Mouse (Mus musculus) MEL (cell line): ENCODE data around the gene Klf4. TPM values are rescaled to one million over a fixed set of nuclear protein-coding genes. Genes with fewer than 3 reads are reported as not detected.

ENCODE experiments used
- DNase-seq: peaks from one replicate; pipeline ENCODE4 v3.0.0; 2011; ENCODE audit warnings: low read depth, low spot score
- H3K27ac ChIP-seq: 2 replicates; pipeline ENCODE4 v1.5.1; 2012; ENCODE audit warnings: low read depth, mild to moderate bottlenecking, control low read depth, low read length, moderate library complexity; ENCODE audit not compliant: control insufficient read depth
- H3K27me3 ChIP-seq, 2 experiments: fragments of 150-350 bp in 1 of 2; sonication (generic) in 1 of 2; 2 replicates each; pipeline ENCODE4 v1.6.1; 2012; ENCODE audit warnings: low read length in 2 of 2, mild to moderate bottlenecking in 2 of 2, improper control_type of control experiment in 1 of 2, moderate library complexity in 1 of 2; ENCODE audit not compliant: insufficient read depth in 2 of 2, control insufficient read depth in 1 of 2
- H3K36me3 ChIP-seq, 2 experiments: 2 replicates each; pipeline ENCODE4 v1.6.1; 2012 to 2014; ENCODE audit warnings: low read length in 2 of 2, improper control_type of control experiment in 1 of 2, inconsistent platforms in 1 of 2, mild to moderate bottlenecking in 1 of 2; ENCODE audit not compliant: insufficient read depth in 2 of 2, control insufficient read depth in 1 of 2
- H3K4me1 ChIP-seq, 2 experiments: fragments of 150-350 bp in 1 of 2; sonication (generic) in 1 of 2; 2 replicates each; pipeline ENCODE4 v1.6.1; 2012; ENCODE audit warnings: low read length in 2 of 2, improper control_type of control experiment in 1 of 2, mild to moderate bottlenecking in 1 of 2; ENCODE audit not compliant: insufficient read depth in 2 of 2, control insufficient read depth in 1 of 2
- H3K4me3 ChIP-seq, 2 experiments: fragments of 150-350 bp in 1 of 2; sonication (generic) in 1 of 2; 2 replicates each; pipeline ENCODE4 v1.5.1; 2012; ENCODE audit warnings: low read depth in 2 of 2, low read length in 2 of 2, mild to moderate bottlenecking in 2 of 2, moderate library complexity in 2 of 2, control low read depth in 1 of 2, improper control_type of control experiment in 1 of 2; ENCODE audit not compliant: control insufficient read depth in 1 of 2, insufficient read depth in 1 of 2
- H3K79me2 ChIP-seq: 2 replicates; pipeline ENCODE4 v1.6.1; 2012; ENCODE audit warnings: mild to moderate bottlenecking, low read length, moderate library complexity; ENCODE audit not compliant: control insufficient read depth, poor library complexity, insufficient read depth
- H3K9ac ChIP-seq: 2 replicates; pipeline ENCODE4 v1.6.1; 2012; ENCODE audit warnings: low read depth, mild to moderate bottlenecking, control low read depth, low read length, moderate library complexity; ENCODE audit not compliant: control insufficient read depth, poor library complexity, severe bottlenecking
- H3K9me3 ChIP-seq: fragments of 150-350 bp; sonication (generic); replicated peaks from 2 replicates; pipeline ENCODE4 v1.6.1; 2012; ENCODE audit warnings: mild to moderate bottlenecking, low read length, improper control_type of control experiment, moderate library complexity; ENCODE audit not compliant: insufficient read depth
- BHLHE40 ChIP-seq: IDR thresholded peaks from 2 replicates; pipeline ENCODE4 v1.6.1; 2012; ENCODE audit warnings: low read depth, mild to moderate bottlenecking, inconsistent platforms, low read length, improper control_type of control experiment, borderline replicate concordance
- CHD1 ChIP-seq: IDR thresholded peaks from 2 replicates; pipeline ENCODE4 v1.6.1; 2012; ENCODE audit warnings: low read depth, mild to moderate bottlenecking, inconsistent platforms, low read length, improper control_type of control experiment
- E2F4 ChIP-seq: IDR thresholded peaks from 2 replicates; pipeline ENCODE4 v1.6.1; 2011; ENCODE audit warnings: low read depth, low read length, improper control_type of control experiment, borderline replicate concordance
- ELF1 ChIP-seq: IDR thresholded peaks from 2 replicates; pipeline ENCODE4 v1.6.1; 2014; ENCODE audit warnings: low read depth, mild to moderate bottlenecking, inconsistent platforms, low read length, improper control_type of control experiment, moderate library complexity
- ETS1 ChIP-seq: IDR thresholded peaks from 2 replicates; pipeline ENCODE4 v1.6.1; 2012; ENCODE audit warnings: low read depth, mild to moderate bottlenecking, inconsistent platforms, low read length, improper control_type of control experiment, moderate library complexity
- HCFC1 ChIP-seq: IDR thresholded peaks from 2 replicates; pipeline ENCODE4 v1.6.1; 2012; ENCODE audit warnings: low read depth, mild to moderate bottlenecking, inconsistent platforms, low read length, improper control_type of control experiment, moderate library complexity
- JUND ChIP-seq: IDR thresholded peaks from 2 replicates; pipeline ENCODE4 v1.6.1; 2011; ENCODE audit warnings: low read depth, mild to moderate bottlenecking, improper control_type of control experiment, low read length
- MAX ChIP-seq: IDR thresholded peaks from 2 replicates; pipeline ENCODE4 v1.6.1; 2011; ENCODE audit warnings: low read length, improper control_type of control experiment
- MXI1 ChIP-seq: IDR thresholded peaks from 2 replicates; pipeline ENCODE4 v1.6.1; 2011; ENCODE audit warnings: mild to moderate bottlenecking, low read depth, low read length, improper control_type of control experiment
- NELFE ChIP-seq: IDR thresholded peaks from 2 replicates; pipeline ENCODE4 v1.6.1; 2011; ENCODE audit warnings: low read depth, low read length, improper control_type of control experiment
- NRF1 ChIP-seq: IDR thresholded peaks from 2 replicates; pipeline ENCODE4 v1.6.1; 2014; ENCODE audit warnings: low read depth, mild to moderate bottlenecking, inconsistent platforms, low read length, improper control_type of control experiment, moderate library complexity; ENCODE audit not compliant: poor library complexity, insufficient read depth, severe bottlenecking
- POLR2A ChIP-seq, 2 experiments: IDR thresholded peaks; 2 replicates each; pipeline ENCODE4 v1.6.1; 2011 to 2012; ENCODE audit warnings: low read length in 2 of 2, mild to moderate bottlenecking in 2 of 2, control low read depth in 1 of 2, improper control_type of control experiment in 1 of 2, low read depth in 1 of 2, moderate library complexity in 1 of 2; ENCODE audit not compliant: control insufficient read depth in 1 of 2, insufficient read depth in 1 of 2, poor library complexity in 1 of 2
- POLR2AphosphoS2 ChIP-seq: IDR thresholded peaks from 2 replicates; pipeline ENCODE4 v1.6.1; 2011; ENCODE audit warnings: low read length, improper control_type of control experiment
- RCOR1 ChIP-seq: IDR thresholded peaks from 2 replicates; pipeline ENCODE4 v1.6.1; 2012; ENCODE audit warnings: low read depth, mild to moderate bottlenecking, inconsistent platforms, low read length, improper control_type of control experiment
- SIN3A ChIP-seq: IDR thresholded peaks from 2 replicates; pipeline ENCODE4 v1.6.1; 2012; ENCODE audit warnings: low read length, improper control_type of control experiment, inconsistent platforms
- TAL1 ChIP-seq: IDR thresholded peaks from 2 replicates; pipeline ENCODE4 v1.6.1; 2012; ENCODE audit warnings: mild to moderate bottlenecking, inconsistent platforms, low read length, moderate library complexity, mixed read lengths
- TCF12 ChIP-seq: IDR thresholded peaks from 2 replicates; pipeline ENCODE4 v1.6.1; 2014; ENCODE audit warnings: low read depth, mild to moderate bottlenecking, inconsistent platforms, low read length, improper control_type of control experiment, moderate library complexity
- UBTF ChIP-seq: IDR thresholded peaks from 2 replicates; pipeline ENCODE4 v1.6.1; 2012; ENCODE audit warnings: low read depth, mild to moderate bottlenecking, inconsistent platforms, low read length, improper control_type of control experiment, moderate library complexity, borderline replicate concordance; ENCODE audit not compliant: insufficient read depth
- USF2 ChIP-seq, 2 experiments: IDR thresholded peaks; 2 replicates each; pipeline ENCODE4 v1.6.1; 2011 to 2012; ENCODE audit warnings: improper control_type of control experiment in 2 of 2, low read length in 2 of 2, borderline replicate concordance in 1 of 2, inconsistent platforms in 1 of 2, low read depth in 1 of 2, mild to moderate bottlenecking in 1 of 2; ENCODE audit not compliant: insufficient read depth in 1 of 2
- ZC3H11A ChIP-seq: IDR thresholded peaks from 2 replicates; pipeline ENCODE4 v1.6.1; 2012; ENCODE audit warnings: low read depth, mild to moderate bottlenecking, inconsistent platforms, low read length, improper control_type of control experiment
- ZKSCAN1 ChIP-seq: IDR thresholded peaks from 2 replicates; pipeline ENCODE4 v1.6.1; 2012; ENCODE audit warnings: low read depth, mild to moderate bottlenecking, inconsistent platforms, low read length, improper control_type of control experiment, moderate library complexity
- ZMIZ1 ChIP-seq: IDR thresholded peaks from 2 replicates; pipeline ENCODE4 v1.6.1; 2012; ENCODE audit warnings: low read depth, mild to moderate bottlenecking, inconsistent platforms, low read length, improper control_type of control experiment, moderate library complexity
- ZNF384 ChIP-seq: IDR thresholded peaks from 2 replicates; pipeline ENCODE4 v1.6.1; 2012; ENCODE audit warnings: low read depth, mild to moderate bottlenecking, inconsistent platforms, low read length, improper control_type of control experiment
- polyA plus RNA-seq, 2 experiments: library from polyadenylated mRNA; stranded (reverse) in 1 of 2; unstranded in 1 of 2; fragments of >175 nt in 1 of 2; fragments of >200 nt in 1 of 2; gene quantifications; 2 replicates each; pipeline versions ENCODE4 v1.2.1 to v1.2.4; 2012; ENCODE audit warnings: low replicate concordance in 2 of 2, low read depth in 1 of 2; ENCODE audit not compliant: insufficient read length in 2 of 2, insufficient read depth in 1 of 2, missing spikeins in 1 of 2
- total RNA-seq: library from RNA; depleted of rRNA; stranded (reverse); fragments of 300-350 nt; gene quantifications from 2 replicates; pipeline ENCODE4 v1.2.3, GENCODE M21; 2012

The Klf4 gene
- total and polyA plus RNA-seq, 3 experiments, result not detected

GRCm38 (mm10) chr4:55526247-55527115 is 5.8 kb downstream of the Klf4 start:
- no peak overlapping the region for H3K9ac ChIP-seq
- no peaks in the 10 kb centered on the region; a peak in 1 of 4 replicates for H3K27me3 ChIP-seq
- no peaks in the 10 kb centered on the region for H3K36me3 ChIP-seq
- H3K27ac ChIP-seq, result no peak overlapping the region
- DNase-seq, result no peak
- no peak for TF ChIP-seq ZMIZ1
- no peak for TF ChIP-seq USF2 (IDR thresholded peaks at IDR 0.05; ENCODE audit: borderline replicate concordance in 1 of 2, insufficient read depth in 1 of 2, low read depth in 1 of 2, low read length in 2 of 2)
- TF ChIP-seq E2F4, result no peak
- no peak for TF ChIP-seq ETS1
- no peak for TF ChIP-seq ZKSCAN1
- TF ChIP-seq MAX, result no peak
- TF ChIP-seq ELF1, result no peak
- H3K9me3 ChIP-seq, result no peaks in the 10 kb centered on the region
- no peaks in the 10 kb centered on the region for H3K4me1 ChIP-seq
- H3K4me3 ChIP-seq, result no peak overlapping the region
- H3K79me2 ChIP-seq, result no peaks in the 10 kb centered on the region

GRCm38 (mm10) chr4:55523921-55524320 is 8.3 kb downstream of the Klf4 start:
- DNase-seq, result no peak
- H3K4me1 ChIP-seq, result no peaks in the 10 kb centered on the region
- no peak overlapping the region for H3K4me3 ChIP-seq
- H3K36me3 ChIP-seq, result no peaks in the 10 kb centered on the region
- no peak overlapping the region for H3K9ac ChIP-seq
- no peak overlapping the region for H3K27ac ChIP-seq
- no peaks in the 10 kb centered on the region for H3K79me2 ChIP-seq
- no peaks in the 10 kb centered on the region; a peak in 1 of 4 replicates for H3K27me3 ChIP-seq
- no peaks in the 10 kb centered on the region for H3K9me3 ChIP-seq
- TF ChIP-seq HCFC1 (no peak), RCOR1 (no peak), TAL1 (no peak), MXI1 (no peak), ZNF384 (no peak), USF2 (IDR thresholded peaks at IDR 0.05; ENCODE audit: borderline replicate concordance in 1 of 2, insufficient read depth in 1 of 2, low read depth in 1 of 2, low read length in 2 of 2) (no peak), NRF1 (no peak), BHLHE40 (no peak), SIN3A (no peak), TCF12 (no peak), UBTF (no peak), ZKSCAN1 (no peak), POLR2AphosphoS2 (no peak), ZC3H11A (no peak), CHD1 (no peak), NELFE (no peak), JUND (no peak), POLR2A (IDR thresholded peaks at IDR 0.05; ENCODE audit: control insufficient read depth in 1 of 2, insufficient read depth in 1 of 2, low read depth in 1 of 2, low read length in 2 of 2, poor library complexity in 1 of 2) (no peak)
- TF ChIP-seq, all 39 proteins: peak for 0
